Mouse (Mus musculus): Measurements from ENCODE around the gene Akain1. TPM values are rescaled to one million over a fixed set of nuclear protein-coding genes. Genes with fewer than 3 reads are reported as not detected.

Akain1 gene
- total and polyA plus RNA-seq, 3 experiments: not detected

GRCm38 (mm10) chr17:69487116-69487515 is 48.0 kb downstream of the Akain1 start:
- DNase-seq: no peak

- no peak for DNase-seq
Measured at GRCm38 (mm10) chr17:69487884-69488283, 48.8 kb downstream of the Akain1 start.

- no peak for DNase-seq
Measured at GRCm38 (mm10) chr17:69488826-69489225, 49.7 kb downstream of the Akain1 start.

- DNase-seq: no peak
Measured at GRCm38 (mm10) chr17:69492368-69492767, 53.2 kb downstream of the Akain1 start.

- DNase-seq: no peak
Measured at GRCm38 (mm10) chr17:69495531-69495930, 56.4 kb downstream of the Akain1 start.

GRCm38 (mm10) chr17:69496125-69496524 is 57.0 kb downstream of the Akain1 start:
- no peak for DNase-seq

GRCm38 (mm10) chr17:69497315-69497714 is 58.2 kb downstream of the Akain1 start:
- DNase-seq: no peak

- no peak for DNase-seq
Measured at GRCm38 (mm10) chr17:69498913-69499312, 59.8 kb downstream of the Akain1 start.

GRCm38 (mm10) chr17:69499441-69499840 is 60.3 kb downstream of the Akain1 start:
- no peak for DNase-seq

- no peak for DNase-seq
Measured at GRCm38 (mm10) chr17:69506070-69506469, 66.9 kb downstream of the Akain1 start.

- no peak for DNase-seq
Measured at GRCm38 (mm10) chr17:69516344-69516907, 77.3 kb downstream of the Akain1 start.

GRCm38 (mm10) chr17:69531472-69531871 is 92.3 kb downstream of the Akain1 start:
- no peak for DNase-seq

Other genes with a start within 250 kb of the Akain1 start
- 10 to 100 TPM; 14.1 to 16.9 TPM for gene Zbtb14, start 56.3 kb upstream of the Akain1 start, total RNA-seq (2021)
- 1.8 and 2.4 TPM in 2 replicates for gene Zbtb14, start 56.3 kb upstream of the Akain1 start, polyA plus RNA-seq (2012; rRNA removed)

Measured in adrenal gland, adult 2 months (tissue).